ENCODE assay signal across 12 mouse cellular contexts in the genomic region with DNA sequence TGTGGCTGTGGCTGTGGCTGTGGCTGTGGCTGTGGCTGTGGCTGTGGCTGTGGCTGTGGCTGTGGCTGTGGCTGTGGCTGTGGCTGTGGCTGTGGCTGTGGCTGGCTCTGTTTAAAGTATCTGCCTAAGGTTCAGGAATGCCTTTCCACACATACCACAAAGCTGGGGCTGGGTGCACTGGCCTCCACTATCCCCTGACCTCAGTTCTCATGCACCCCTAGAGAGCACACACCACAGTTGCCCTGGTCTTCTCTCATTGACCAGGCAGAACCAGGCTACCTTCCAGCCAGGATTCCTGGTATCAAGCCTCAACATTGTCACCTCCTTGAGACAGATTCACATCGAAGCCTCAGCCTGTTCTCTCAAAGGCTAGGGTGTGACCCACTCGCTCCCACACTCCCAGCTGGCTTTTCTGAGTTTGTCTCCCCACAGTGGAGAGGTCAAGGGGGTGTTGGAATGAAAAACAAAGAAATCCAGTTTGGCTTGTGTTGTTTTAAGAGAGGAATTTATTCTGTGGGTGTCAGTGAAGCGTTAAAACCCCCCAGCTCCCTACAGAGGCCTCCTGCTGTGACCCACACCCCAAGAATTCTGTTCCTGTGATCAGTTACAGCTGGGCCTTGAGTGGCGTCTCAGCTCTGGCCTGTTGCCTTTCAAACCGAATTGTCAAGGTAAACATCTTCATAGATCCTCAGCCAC. TPM values are rescaled to one million over a fixed set of nuclear protein-coding genes. Genes with fewer than 3 reads are reported as not detected.
DNase-seq lines count a peak whose midpoint lies in the region; ATAC-seq and TF ChIP-seq lines count a peak whose summit lies in the region.
"Had no signal": no experiment of that assay in that cellular context is flagged by ENCODE, and none has a peak within 500 bp of the region (broad histone marks: within the 10 kb centered on the region; RNA-seq: fewer than 3 reads in every experiment).

No protein-coding gene starts in this region.

- CTCF ChIA-PET in Patski (lab: Charles Lee), result interaction anchor here (0.7 to 2.3 kb wide), 10 partner anchors 8 to 84 kb away, joined by 3 to 10 read pairs (median 5); no protein-coding TSS in a partner anchor

- TF ChIP-seq CTCF in Patski (IDR thresholded peaks at IDR 0.05), result no peak
- TF ChIP-seq CTCF in intestine, postnatal 0 days (IDR thresholded peaks at IDR 0.05; ENCODE audit: low read depth), result no peak

- WGBS in hindbrain, embryonic 10.5 days, result 50% methylated on average over 5 of the region's 5 CpGs
- WGBS in hindbrain, embryonic 14.5 days, result 60% methylated on average over 5 of the region's 5 CpGs
- 65% methylated on average over 5 of the region's 5 CpGs for WGBS in intestine, postnatal 0 days

- peaks cover 31% of the 10 kb centered on the region for H3K4me1 ChIP-seq in hindbrain, embryonic 10.5 days (replicated peaks)
- no peaks in the 10 kb centered on the region for H3K4me1 ChIP-seq in hindbrain, embryonic 14.5 days (replicated peaks; ENCODE audit: control insufficient read depth, insufficient read depth, low read length)
- 0 out of 2 replicates have a peak, but pooled peaks cover 6% of the 10 kb centered on the region for H3K4me1 ChIP-seq in intestine, postnatal 0 days (replicated peaks; ENCODE audit: control insufficient read depth, insufficient read depth, low read length)
- H3K4me1 ChIP-seq: forebrain, embryonic 15.5 days; liver, embryonic 12.5 days had no signal

- H3K4me2 ChIP-seq in hindbrain, embryonic 14.5 days (replicated peaks), result no peak overlapping the region
- no peak overlapping the region for H3K4me2 ChIP-seq in intestine, postnatal 0 days (replicated peaks; ENCODE audit: low read depth)
- H3K4me2 ChIP-seq: forebrain, embryonic 15.5 days; liver, embryonic 12.5 days had no signal

- no peak for ATAC-seq in hindbrain, embryonic 14.5 days (ENCODE audit: low FRiP score)
- peak; percentile 71 for ATAC-seq in Patski
- ATAC-seq in intestine, postnatal 0 days, result no peak
- ATAC-seq: forebrain, embryonic 15.5 days; liver, embryonic 12.5 days had no signal

- no peak overlapping the region for H3K4me3 ChIP-seq in hindbrain, embryonic 10.5 days
- no peak overlapping the region for H3K4me3 ChIP-seq in hindbrain, embryonic 14.5 days (replicated peaks; ENCODE audit: low read length)
- H3K4me3 ChIP-seq in intestine, postnatal 0 days (ENCODE audit: low read depth, low read length), result no peak overlapping the region
- H3K4me3 ChIP-seq: forebrain, embryonic 15.5 days; liver, embryonic 12.5 days had no signal

- H3K27me3 ChIP-seq in hindbrain, embryonic 10.5 days (ENCODE audit: insufficient read depth, poor library complexity, severe bottlenecking), result no peaks in the 10 kb centered on the region
- no peaks in the 10 kb centered on the region for H3K27me3 ChIP-seq in hindbrain, embryonic 14.5 days (ENCODE audit: control insufficient read depth, insufficient read depth, low read length)
- H3K27me3 ChIP-seq in Patski, result no peaks in the 10 kb centered on the region
- no peaks in the 10 kb centered on the region for H3K27me3 ChIP-seq in intestine, postnatal 0 days (replicated peaks; ENCODE audit: control insufficient read depth, insufficient read depth, low read length)
- H3K27me3 ChIP-seq: forebrain, embryonic 15.5 days; liver, embryonic 12.5 days had no signal

- no peaks in the 10 kb centered on the region for H3K36me3 ChIP-seq in hindbrain, embryonic 10.5 days
- H3K36me3 ChIP-seq in hindbrain, embryonic 14.5 days (replicated peaks; ENCODE audit: control insufficient read depth, insufficient read depth), result no peaks in the 10 kb centered on the region
- H3K36me3 ChIP-seq in intestine, postnatal 0 days (ENCODE audit: control insufficient read depth, insufficient read depth), result no peaks in the 10 kb centered on the region
- H3K36me3 ChIP-seq: forebrain, embryonic 15.5 days; liver, embryonic 12.5 days had no signal

- no peaks in the 10 kb centered on the region for H3K9me3 ChIP-seq in hindbrain, embryonic 10.5 days
- H3K9me3 ChIP-seq in hindbrain, embryonic 14.5 days (ENCODE audit: control insufficient read depth, low read length), result no peaks in the 10 kb centered on the region
- no peaks in the 10 kb centered on the region for H3K9me3 ChIP-seq in intestine, postnatal 0 days (ENCODE audit: control insufficient read depth)
- H3K9me3 ChIP-seq: forebrain, embryonic 15.5 days; liver, embryonic 12.5 days had no signal

- H3K27ac ChIP-seq in hindbrain, embryonic 10.5 days, result peak overlapping the region; percentile 40; the same call in 1 of the 2 replicates
- H3K27ac ChIP-seq in hindbrain, embryonic 14.5 days, result no peak overlapping the region
- peak overlapping the region; percentile 11; the same call in 1 of the 2 replicates for H3K27ac ChIP-seq in intestine, postnatal 0 days (ENCODE audit: low read depth, low read length)
- H3K27ac ChIP-seq: forebrain, embryonic 15.5 days; liver, embryonic 12.5 days had no signal

- DNase-seq in hindbrain, embryonic 10.5 days (ENCODE audit: low spot score), result no peak
- DNase-seq in hindbrain, embryonic 14.5 days (ENCODE audit: low spot score), result no peak
- peak; percentile 70 for DNase-seq in Muller cell, postnatal 12 days (ENCODE audit: inconsistent ontology term)
- DNase-seq in Patski (ENCODE audit: low read depth, low spot score), result no peak
- DNase-seq in neural tube, embryonic 10.5 days (ENCODE audit: extremely low spot score, low spot score), result no peak
- no peak for DNase-seq in left cerebral cortex, postnatal 14 days (ENCODE audit: low spot score in 2 of 2)
- DNase-seq: cerebellum, adult 2 months; gastrocnemius, postnatal 36 days had no signal

- no peak overlapping the region for H3K9ac ChIP-seq in hindbrain, embryonic 14.5 days
- no peak overlapping the region for H3K9ac ChIP-seq in intestine, postnatal 0 days (ENCODE audit: low read depth, low read length)
- H3K9ac ChIP-seq: forebrain, embryonic 15.5 days; liver, embryonic 12.5 days had no signal

- POLR2A ChIA-PET in Patski (lab: Charles Lee), result interaction anchor here (1.3 to 3.4 kb wide), 3 partner anchors 15 to 60 kb away, joined by 3 to 17 read pairs (median 6); a partner anchor contains a TSS

- intact Hi-C loops in left cerebral cortex, postnatal 14 days (cut with DNase I), result no loop called here

- in situ Hi-C loops in Patski (cut with MboI; ENCODE audit: low pct_unique_long_range_greater_than_20kb), result no loop called here

RNA-seq across cellular contexts. Expression of a gene that starts 15.2 kb away (rescaled TPM):
- 122 and 123 TPM in 2 replicates for polyA plus RNA-seq in hindbrain, embryonic 10.5 days (2016; fragmentation: Nextera tagmentation; extraction: Ambion mirVana)
- 121 and 135 TPM in 2 replicates for polyA plus RNA-seq in hindbrain, embryonic 14.5 days (2014; fragmentation: Nextera tagmentation; extraction: Ambion mirVana)
- polyA plus RNA-seq in Patski (2021), result 336 TPM
- 84.5 and 85.5 TPM in 2 replicates for polyA plus RNA-seq in intestine, postnatal 0 days (2015; fragmentation: Nextera tagmentation; extraction: Ambion mirVana)
- 100 to 1,000 TPM; 108 to 118 TPM for total RNA-seq in left cerebral cortex, postnatal 14 days (2021)
- total RNA-seq: megakaryocyte-erythroid progenitor cell, adult 5-6 weeks had no signal

RNA-seq across cellular contexts. Expression of a gene that starts 15.3 kb away (rescaled TPM):
- polyA plus RNA-seq in hindbrain, embryonic 10.5 days (2016; fragmentation: Nextera tagmentation; extraction: Ambion mirVana), result 51.1 and 52.9 TPM in 2 replicates
- polyA plus RNA-seq in hindbrain, embryonic 14.5 days (2014; fragmentation: Nextera tagmentation; extraction: Ambion mirVana), result 41.6 and 46.4 TPM in 2 replicates
- 206 TPM for polyA plus RNA-seq in Patski (2021)
- 44.5 and 44.8 TPM in 2 replicates for polyA plus RNA-seq in intestine, postnatal 0 days (2015; fragmentation: Nextera tagmentation; extraction: Ambion mirVana)
- total RNA-seq in left cerebral cortex, postnatal 14 days (2021), result 10 to 100 TPM; 72.4 to 78.6 TPM
